Mouse (Mus musculus): ENCODE measurements at regions not wholly inside any gene's neighbourhood (a gene's known extent, or its start where the extent isn't known, plus 50 kb on each side); places are given as distances from the start of the nearest gene placed in this dataset.

GRCm38 (mm10) chr10:51930266-51930665 lies 92.0 kb upstream of the Vgll2 start:
- Histone ChIP-seq H3K27ac (replicated peaks) (no peak overlapping the region), H3K9me3 (no peaks in the 10 kb centered on the region), H3K9ac (replicated peaks) (no peak overlapping the region), H3K4me2 (replicated peaks) (no peak overlapping the region), H3K27me3 (no peaks in the 10 kb centered on the region), H3K4me3 (no peak overlapping the region), H3K4me1 (0 out of 2 replicates have a peak, but pooled peaks cover 4% of the 10 kb centered on the region), H3K36me3 (no peaks in the 10 kb centered on the region)
- WGBS = 49% methylated on average over 2 of the region's 2 CpGs
- peak; percentile 32; the same call in 1 of the 2 replicates for ATAC-seq (replicated peaks)

GRCm38 (mm10) chr10:51930696-51931095 lies 91.6 kb upstream of the Vgll2 start:
- H3K4me3 ChIP-seq = no peak overlapping the region
- no peaks in the 10 kb centered on the region for H3K36me3 ChIP-seq
- ATAC-seq (replicated peaks) = 0 out of 2 replicates have a peak, but pooled peaks have one; percentile 6
- no peaks in the 10 kb centered on the region for H3K27me3 ChIP-seq
- H3K27ac ChIP-seq (replicated peaks) = no peak overlapping the region
- no peaks in the 10 kb centered on the region for H3K9me3 ChIP-seq
- 33% methylated on average over 1 of the region's 1 CpGs for WGBS
- no peak overlapping the region for H3K9ac ChIP-seq (replicated peaks)
- H3K4me1 ChIP-seq = 0 out of 2 replicates have a peak, but pooled peaks cover 4% of the 10 kb centered on the region
- no peak overlapping the region for H3K4me2 ChIP-seq (replicated peaks)

DNA sequence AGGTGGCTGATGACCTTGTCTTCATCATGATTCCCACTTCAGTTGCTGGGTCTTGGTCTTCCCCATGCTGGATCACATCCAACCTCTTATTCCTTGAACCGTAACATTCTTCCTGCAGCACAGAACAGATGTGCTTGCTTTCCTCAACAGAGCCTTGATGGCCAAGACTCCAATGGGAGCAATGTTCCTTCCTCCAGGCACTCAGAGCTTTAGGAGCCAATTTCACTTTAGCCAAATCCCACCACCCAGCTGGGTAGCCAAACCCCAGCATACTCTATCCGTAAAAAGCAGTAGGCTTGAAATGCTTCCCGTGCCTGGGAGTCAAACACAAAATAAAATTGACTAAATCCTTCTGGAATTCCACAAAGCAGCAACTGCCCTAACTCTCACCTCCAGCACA lies 86.8 kb upstream of the Vgll2 start:
- Histone ChIP-seq H3K27ac (replicated peaks) (no peak overlapping the region), H3K9ac (replicated peaks) (no peak overlapping the region), H3K4me2 (replicated peaks) (no peak overlapping the region), H3K27me3 (no peaks in the 10 kb centered on the region), H3K36me3 (no peaks in the 10 kb centered on the region), H3K4me3 (no peak overlapping the region), H3K9me3 (no peaks in the 10 kb centered on the region), H3K4me1 (0 out of 2 replicates have a peak, but pooled peaks cover 1% of the 10 kb centered on the region)
- WGBS = 89% methylated on average over 3 of the region's 3 CpGs
- ATAC-seq (replicated peaks) = no peak

DNA sequence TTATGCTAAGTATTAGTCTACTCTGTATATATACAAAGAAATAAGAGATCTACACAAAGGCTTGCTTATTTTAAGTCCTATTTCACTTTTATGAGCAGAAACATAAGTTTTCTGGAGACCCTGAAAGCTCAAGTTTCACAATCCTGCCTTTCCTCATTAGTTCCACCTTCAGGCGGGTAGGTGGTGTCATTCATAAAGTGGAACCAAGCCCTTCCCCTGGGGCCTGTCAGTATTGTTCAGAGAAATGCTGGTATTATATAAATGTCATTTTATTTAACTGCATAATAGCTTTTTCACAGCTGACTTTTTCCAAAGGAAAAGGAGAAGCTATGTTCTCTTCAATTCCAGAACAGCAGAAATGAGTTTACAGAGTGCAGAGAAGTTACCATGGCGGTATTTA lies 81.1 kb upstream of the Vgll2 start:
- Histone ChIP-seq H3K27me3 (no peaks in the 10 kb centered on the region), H3K36me3 (no peaks in the 10 kb centered on the region), H3K4me2 (replicated peaks) (no peak overlapping the region), H3K9ac (replicated peaks) (no peak overlapping the region), H3K27ac (replicated peaks) (no peak overlapping the region), H3K9me3 (no peaks in the 10 kb centered on the region), H3K4me1 (peaks cover 5% of the 10 kb centered on the region; the same call in 1 of the 2 replicates), H3K4me3 (no peak overlapping the region)
- ATAC-seq (replicated peaks) = no peak
- WGBS = 85% methylated on average over 2 of the region's 2 CpGs

DNA sequence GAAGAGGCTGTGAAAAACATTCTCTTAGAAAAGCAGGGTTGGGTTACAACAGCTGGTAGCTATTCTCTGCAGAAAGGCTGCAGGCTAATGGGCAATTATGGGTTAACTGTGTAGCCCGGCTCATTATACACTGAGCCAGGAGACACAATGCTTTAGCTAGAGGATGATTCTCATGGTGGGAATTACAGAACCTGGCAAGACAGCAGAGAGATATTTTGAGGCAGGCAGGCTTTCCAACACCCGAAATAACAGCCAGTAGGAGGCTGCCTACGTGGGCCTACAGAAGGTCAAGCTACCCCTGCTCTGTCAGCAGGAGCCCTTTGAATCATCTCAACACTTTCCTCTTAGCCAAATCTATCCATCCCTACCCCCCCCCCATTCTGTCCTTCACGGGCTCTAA lies 76.6 kb upstream of the Vgll2 start:
- peak; percentile 57 for ATAC-seq (replicated peaks)
- WGBS = 23% methylated on average over 4 of the region's 4 CpGs
- H3K4me1 ChIP-seq = peaks cover 5% of the 10 kb centered on the region; the same call in 1 of the 2 replicates
- no peak overlapping the region for H3K4me2 ChIP-seq (replicated peaks)
- no peak overlapping the region for H3K9ac ChIP-seq (replicated peaks)
- H3K27me3 ChIP-seq = no peaks in the 10 kb centered on the region
- H3K4me3 ChIP-seq = no peak overlapping the region
- H3K36me3 ChIP-seq = no peaks in the 10 kb centered on the region
- H3K27ac ChIP-seq (replicated peaks) = no peak overlapping the region
- no peaks in the 10 kb centered on the region for H3K9me3 ChIP-seq

- no peaks in the 10 kb centered on the region for H3K9me3 ChIP-seq
- H3K27me3 ChIP-seq = no peaks in the 10 kb centered on the region
- no peak overlapping the region for H3K27ac ChIP-seq (replicated peaks)
- H3K4me3 ChIP-seq = no peak overlapping the region
- no peak overlapping the region for H3K4me2 ChIP-seq (replicated peaks)
- peaks cover 5% of the 10 kb centered on the region; the same call in 1 of the 2 replicates for H3K4me1 ChIP-seq
- no peaks in the 10 kb centered on the region for H3K36me3 ChIP-seq
- no peak for ATAC-seq (replicated peaks)
- no peak overlapping the region for H3K9ac ChIP-seq (replicated peaks)
These were observed 76.1 kb upstream of the Vgll2 start for GRCm38 (mm10) chr10:51946189-51946588.

- Histone ChIP-seq H3K4me1 (peaks cover 5% of the 10 kb centered on the region; the same call in 1 of the 2 replicates), H3K27me3 (no peaks in the 10 kb centered on the region), H3K27ac (replicated peaks) (no peak overlapping the region), H3K9ac (replicated peaks) (no peak overlapping the region), H3K4me2 (replicated peaks) (no peak overlapping the region), H3K36me3 (no peaks in the 10 kb centered on the region), H3K9me3 (no peaks in the 10 kb centered on the region), H3K4me3 (no peak overlapping the region)
- ATAC-seq (replicated peaks) = no peak
These were observed 75.4 kb upstream of the Vgll2 start for GRCm38 (mm10) chr10:51946881-51947280.

DNA sequence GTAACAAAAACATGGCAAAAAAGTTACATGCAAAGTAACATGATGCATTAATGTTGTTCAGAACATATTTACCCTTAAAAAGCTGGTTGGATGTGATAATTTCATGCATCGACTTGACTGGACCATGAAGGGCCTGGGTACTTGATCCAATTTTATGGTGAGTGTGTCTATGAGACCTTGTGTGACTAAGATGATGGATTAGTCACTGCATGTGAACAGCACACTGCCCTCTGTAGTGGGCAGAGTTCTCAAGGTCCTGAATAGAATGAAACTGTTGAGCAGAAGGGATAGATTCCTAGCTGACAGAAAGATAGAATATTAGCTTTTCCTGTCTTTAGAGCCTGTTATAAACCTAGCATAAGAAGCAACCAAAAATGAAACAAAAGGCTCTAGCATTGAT lies 72.3 kb upstream of the Vgll2 start:
- no peak for ATAC-seq (replicated peaks)
- H3K4me1 ChIP-seq = peaks cover 5% of the 10 kb centered on the region; the same call in 1 of the 2 replicates
- no peak overlapping the region for H3K27ac ChIP-seq (replicated peaks)
- no peaks in the 10 kb centered on the region for H3K36me3 ChIP-seq
- WGBS = 94% methylated on average over 1 of the region's 1 CpGs
- no peaks in the 10 kb centered on the region for H3K27me3 ChIP-seq
- H3K9ac ChIP-seq (replicated peaks) = no peak overlapping the region
- no peak overlapping the region for H3K4me2 ChIP-seq (replicated peaks)
- no peaks in the 10 kb centered on the region for H3K9me3 ChIP-seq
- H3K4me3 ChIP-seq = no peak overlapping the region

- WGBS = 66% methylated on average over 4 of the region's 4 CpGs
- no peak overlapping the region for H3K4me2 ChIP-seq (replicated peaks)
- no peak overlapping the region for H3K9ac ChIP-seq (replicated peaks)
- H3K36me3 ChIP-seq = no peaks in the 10 kb centered on the region
- ATAC-seq (replicated peaks) = no peak
- H3K27me3 ChIP-seq = no peaks in the 10 kb centered on the region
- H3K4me1 ChIP-seq = no peaks in the 10 kb centered on the region
- H3K9me3 ChIP-seq = no peaks in the 10 kb centered on the region
- no peak overlapping the region for H3K4me3 ChIP-seq
- H3K27ac ChIP-seq (replicated peaks) = no peak overlapping the region
These were observed 70.3 kb upstream of the Vgll2 start for GRCm38 (mm10) chr10:51952021-51952420.

DNA sequence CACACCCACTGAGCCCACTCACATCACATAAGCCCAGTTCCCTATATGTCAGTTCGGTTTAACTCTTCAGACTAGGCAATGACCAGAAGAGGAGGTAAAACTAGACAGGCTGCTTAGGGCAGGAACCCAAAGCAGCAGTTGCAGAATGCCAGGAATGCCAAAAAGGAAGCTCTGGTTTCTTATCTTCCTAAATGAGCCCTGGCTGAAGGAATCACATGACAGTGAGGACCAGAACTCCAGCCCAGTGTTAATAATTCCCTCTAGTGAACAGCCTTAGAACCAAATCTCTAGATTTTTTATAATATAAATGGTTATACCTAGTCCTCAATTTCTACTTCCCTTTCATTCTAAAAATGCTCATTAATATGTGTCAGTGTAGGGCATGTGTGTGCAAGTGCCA lies 65.8 kb upstream of the Vgll2 start:
- WGBS = 59% methylated on average over 1 of the region's 1 CpGs
- no peak for ATAC-seq (replicated peaks)
- no peak overlapping the region for H3K4me3 ChIP-seq
- no peak overlapping the region for H3K9ac ChIP-seq (replicated peaks)
- H3K9me3 ChIP-seq = no peaks in the 10 kb centered on the region
- H3K27ac ChIP-seq (replicated peaks) = no peak overlapping the region
- peaks cover 2% of the 10 kb centered on the region; the same call in 1 of the 2 replicates for H3K4me1 ChIP-seq
- no peaks in the 10 kb centered on the region for H3K36me3 ChIP-seq
- no peaks in the 10 kb centered on the region for H3K27me3 ChIP-seq
- no peak overlapping the region for H3K4me2 ChIP-seq (replicated peaks)

GRCm38 (mm10) chr10:51961497-51961896 lies 60.8 kb upstream of the Vgll2 start:
- Histone ChIP-seq H3K9ac (replicated peaks) (no peak overlapping the region), H3K4me3 (no peak overlapping the region), H3K27ac (replicated peaks) (no peak overlapping the region), H3K36me3 (no peaks in the 10 kb centered on the region), H3K9me3 (no peaks in the 10 kb centered on the region), H3K4me1 (peaks cover 4% of the 10 kb centered on the region; the same call in 1 of the 2 replicates), H3K4me2 (replicated peaks) (no peak overlapping the region), H3K27me3 (no peaks in the 10 kb centered on the region)
- ATAC-seq (replicated peaks) = peak; percentile 69
- 8% methylated on average over 2 of the region's 2 CpGs for WGBS

- Histone ChIP-seq H3K4me1 (peaks cover 4% of the 10 kb centered on the region; the same call in 1 of the 2 replicates), H3K4me2 (replicated peaks) (no peak overlapping the region)
- WGBS = 88% methylated on average over 1 of the region's 1 CpGs
These were observed 58.6 kb upstream of the Vgll2 start for GRCm38 (mm10) chr10:51963671-51964070.

GRCm38 (mm10) chr10:51970113-51970512 lies 52.2 kb upstream of the Vgll2 start:
- Histone ChIP-seq H3K27me3 (no peaks in the 10 kb centered on the region), H3K4me3 (no peak overlapping the region), H3K9ac (replicated peaks) (no peak overlapping the region), H3K9me3 (no peaks in the 10 kb centered on the region), H3K4me2 (replicated peaks) (no peak overlapping the region), H3K27ac (replicated peaks) (no peak overlapping the region), H3K4me1 (no peaks in the 10 kb centered on the region), H3K36me3 (no peaks in the 10 kb centered on the region)
- no peak for ATAC-seq (replicated peaks)
- 74% methylated on average over 9 of the region's 9 CpGs for WGBS

More at GRCm38 (mm10) chr10:51963671-51964070, 58.6 kb upstream of the Vgll2 start:
- Histone ChIP-seq H3K9ac (replicated peaks) (no peak overlapping the region), H3K36me3 (no peaks in the 10 kb centered on the region), H3K27me3 (no peaks in the 10 kb centered on the region), H3K27ac (replicated peaks) (no peak overlapping the region), H3K9me3 (no peaks in the 10 kb centered on the region), H3K4me3 (no peak overlapping the region)
- no peak for ATAC-seq (replicated peaks)
